Mouse (Mus musculus): Measurements from ENCODE around the gene Hcn3.

DNA sequence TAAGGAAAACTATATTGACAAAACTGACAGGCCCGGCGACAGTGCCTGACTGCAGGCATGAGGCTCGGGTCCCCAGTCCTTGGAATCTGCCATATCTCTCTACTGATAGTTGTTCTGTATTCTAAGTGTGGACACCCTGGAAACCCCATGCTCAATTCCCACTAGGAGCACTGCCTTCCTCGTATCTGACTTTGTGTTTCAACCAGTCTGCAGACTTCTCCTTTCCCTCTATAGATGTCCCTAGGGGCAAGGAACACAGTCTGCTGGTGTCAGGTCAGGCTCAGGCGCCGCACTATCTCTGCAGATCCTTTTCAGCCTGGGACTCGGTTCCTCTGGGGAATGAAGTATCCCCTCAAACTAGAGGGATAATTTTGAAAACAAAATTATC is 26.9 kb downstream of the Hcn3 start:
- TF ChIP-seq POLR2AphosphoS2 (IDR thresholded peaks at IDR 0.05; ENCODE audit: insufficient read length, low read depth) = no peak
- TF ChIP-seq POLR2A (IDR thresholded peaks at IDR 0.05; ENCODE audit: insufficient read length, low read depth) = no peak
- TF ChIP-seq CEBPB (IDR thresholded peaks at IDR 0.05; ENCODE audit: insufficient read depth, poor library complexity, severe bottlenecking) = no peak
- no peak for TF ChIP-seq SRF (IDR thresholded peaks at IDR 0.05; ENCODE audit: control insufficient read depth, insufficient read length, low read depth)
- TF ChIP-seq E2F4 (IDR thresholded peaks at IDR 0.05; ENCODE audit: insufficient read depth) = no peak
- TF ChIP-seq TCF12 (IDR thresholded peaks at IDR 0.05; ENCODE audit: insufficient read depth, poor library complexity, severe bottlenecking) = no peak
- TF ChIP-seq MYOG (IDR thresholded peaks at IDR 0.05; ENCODE audit: control insufficient read depth in 1 of 3, insufficient read depth in 1 of 3, insufficient read length in 2 of 3, low read depth in 2 of 3) = no peak
- no peak for TF ChIP-seq REST (IDR thresholded peaks at IDR 0.05; ENCODE audit: insufficient read depth, insufficient read length)
- TF ChIP-seq MYOD1 (IDR thresholded peaks at IDR 0.05; ENCODE audit: control insufficient read depth in 1 of 3, insufficient read length in 2 of 3, low read depth in 2 of 3) = no peak
- TF ChIP-seq USF1 (IDR thresholded peaks at IDR 0.05; ENCODE audit: low read depth) = no peak
